Mouse (Mus musculus) brain, adult 2 months (tissue): ENCODE data around the gene Tanc1.
"Not testable (repeated sequence)": the region's sequence is repeated elsewhere in the genome, so short reads cannot be mapped to it uniquely, and the experiment has no call there.

Source experiments
- DNase-seq: peaks from one replicate; pipeline ENCODE4 v3.0.0; 2011; ENCODE audit warnings: low read depth, low spot score

The Tanc1 gene

GRCm38 (mm10) chr2:59828777-59829508 is 217.1 kb downstream of the Tanc1 start:
- peak; percentile 83 for DNase-seq

DNA sequence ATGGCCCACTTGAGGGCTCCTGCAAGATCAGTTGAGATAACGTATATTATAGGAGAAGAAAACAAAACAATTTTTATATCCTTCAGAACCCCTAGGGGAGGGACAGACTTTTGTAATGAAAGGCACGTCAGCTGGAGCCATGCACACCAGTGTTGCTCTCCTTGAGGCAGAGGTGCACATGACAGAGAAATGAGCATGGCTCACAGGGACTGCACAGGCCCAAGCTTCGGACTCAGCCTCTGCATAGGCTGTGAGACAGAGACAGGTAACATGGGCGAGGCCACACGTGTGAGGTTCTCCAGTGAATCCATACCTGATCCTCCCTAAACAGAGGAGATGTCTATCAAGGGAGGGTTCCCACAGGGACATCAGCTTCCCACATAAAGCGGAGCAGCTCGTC is 217.9 kb downstream of the Tanc1 start:
- DNase-seq: no peak

GRCm38 (mm10) chr2:59830151-59830550 is 218.3 kb downstream of the Tanc1 start:
- peak; percentile 70 for DNase-seq

- no peak for DNase-seq
These were observed 219.1 kb downstream of the Tanc1 start for GRCm38 (mm10) chr2:59830940-59831339.

- no peak for DNase-seq
These were observed 220.0 kb downstream of the Tanc1 start for GRCm38 (mm10) chr2:59831831-59832230.

DNA sequence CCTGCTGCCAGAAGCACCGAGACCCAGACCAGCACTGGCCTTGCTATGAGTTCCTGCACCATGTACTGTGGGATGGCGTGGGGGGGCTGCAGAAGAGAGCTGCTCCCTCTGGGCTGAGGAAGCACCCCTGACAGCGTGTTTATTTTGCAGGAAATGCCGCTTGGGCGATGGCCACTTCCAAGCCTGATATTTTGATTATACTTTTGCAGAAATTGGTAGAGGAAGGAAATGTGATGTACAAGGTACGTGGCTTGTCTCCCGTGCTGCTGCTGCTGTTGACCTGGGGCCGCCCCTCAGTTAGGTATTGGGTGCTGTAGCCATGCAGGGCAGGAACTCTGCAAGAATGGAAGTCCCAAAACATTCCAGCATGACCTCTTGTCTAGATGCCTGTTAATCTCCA is 227.0 kb downstream of the Tanc1 start:
- no peak for DNase-seq

- DNase-seq: no peak
These were observed 227.9 kb downstream of the Tanc1 start for GRCm38 (mm10) chr2:59839755-59840154.

DNA sequence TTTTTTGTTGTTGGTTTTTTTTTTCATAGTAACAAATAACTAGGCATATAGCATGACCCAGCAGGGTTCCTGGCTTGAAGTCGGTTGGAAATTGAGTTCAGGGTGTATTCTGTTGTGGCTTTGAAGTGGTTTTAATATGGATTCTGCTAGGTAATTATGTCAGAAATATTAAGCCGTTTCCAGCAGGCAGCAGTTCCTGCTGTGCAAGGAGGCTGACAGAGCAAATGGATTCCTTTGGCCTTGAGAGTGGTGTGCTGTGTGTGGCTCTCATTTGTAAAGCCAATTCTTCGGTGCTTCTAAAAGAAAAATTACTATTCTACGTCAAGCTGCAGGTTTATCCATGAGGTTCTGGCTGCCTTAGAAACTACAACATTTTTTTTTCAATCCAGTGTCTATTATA is 228.3 kb downstream of the Tanc1 start:
- peak; percentile 43 for DNase-seq

GRCm38 (mm10) chr2:59841189-59841939 is 229.5 kb downstream of the Tanc1 start:
- DNase-seq: no peak

DNA sequence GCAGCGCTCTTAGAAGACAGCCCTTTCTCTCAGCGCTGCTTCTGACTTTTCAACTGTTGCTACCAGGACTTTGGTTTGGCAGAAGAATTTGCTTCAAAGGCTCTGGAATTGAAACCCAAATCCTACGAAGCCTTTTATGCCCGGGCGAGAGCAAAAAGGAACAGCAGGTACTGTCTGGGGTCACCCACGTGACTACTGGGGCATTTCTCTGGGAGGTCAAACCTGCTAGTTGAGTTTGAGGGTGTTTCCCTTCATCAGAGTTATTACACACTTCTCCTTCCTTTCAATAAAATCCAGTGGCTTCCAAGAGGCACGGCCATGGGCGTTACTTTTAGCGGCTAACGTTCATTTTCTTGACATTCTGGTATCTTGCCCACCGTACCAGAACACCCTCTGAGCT is 230.1 kb downstream of the Tanc1 start:
- no peak for DNase-seq

DNA sequence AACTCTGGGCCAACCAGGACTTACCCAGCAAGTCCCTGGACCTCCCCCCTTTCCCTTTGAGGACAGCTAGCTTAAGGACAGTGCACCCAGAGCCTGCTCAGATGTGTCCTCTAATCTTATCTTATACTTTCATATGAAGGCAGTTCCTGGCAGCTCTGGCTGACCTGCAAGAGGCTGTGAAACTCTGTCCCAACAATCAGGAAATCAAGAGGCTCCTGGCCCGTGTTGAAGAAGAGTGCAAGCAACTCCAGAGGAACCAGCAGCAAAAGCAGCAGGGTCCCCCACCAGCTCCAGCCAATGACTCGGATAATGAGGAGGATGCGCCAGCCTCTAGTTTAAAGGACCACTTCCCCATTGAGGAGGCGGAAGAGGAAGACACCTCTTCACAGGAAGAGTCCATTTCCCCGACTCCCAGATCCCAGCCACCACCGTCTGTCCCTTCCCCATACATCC is 230.7 kb downstream of the Tanc1 start:
- no peak for DNase-seq

- DNase-seq: no peak
These were observed 231.3 kb downstream of the Tanc1 start for GRCm38 (mm10) chr2:59843156-59843555.

- no peak for DNase-seq
These were observed 232.0 kb downstream of the Tanc1 start for GRCm38 (mm10) chr2:59843848-59844247.

DNA sequence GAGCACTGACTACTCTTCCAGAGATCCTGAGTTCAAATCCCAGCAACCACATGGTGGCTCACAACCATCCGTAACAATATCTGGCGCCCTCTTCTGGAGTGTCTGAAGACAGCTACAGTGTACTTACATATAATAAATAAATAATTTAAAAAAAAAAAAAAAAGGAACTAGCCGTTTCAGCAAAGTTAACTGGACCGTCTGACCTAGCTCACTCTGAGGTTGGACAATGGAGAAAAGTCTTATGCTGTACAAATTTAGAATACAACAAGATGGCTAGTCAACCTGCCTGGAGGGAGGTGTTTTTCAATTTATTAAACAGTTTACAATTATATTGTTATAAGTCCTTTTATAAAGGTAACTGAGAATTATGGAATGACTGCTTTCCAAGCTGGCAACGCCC is 240.0 kb downstream of the Tanc1 start:
- DNase-seq: not testable (repeated sequence)

- DNase-seq: no peak
These were observed 241.1 kb downstream of the Tanc1 start for GRCm38 (mm10) chr2:59852916-59853315.

GRCm38 (mm10) chr2:59853543-59853942 is 241.7 kb downstream of the Tanc1 start:
- no peak for DNase-seq

- peak; percentile 52 for DNase-seq
These were observed 242.5 kb downstream of the Tanc1 start for GRCm38 (mm10) chr2:59854363-59854762.

GRCm38 (mm10) chr2:59862618-59863017 is 250.8 kb downstream of the Tanc1 start:
- DNase-seq: no peak

DNA sequence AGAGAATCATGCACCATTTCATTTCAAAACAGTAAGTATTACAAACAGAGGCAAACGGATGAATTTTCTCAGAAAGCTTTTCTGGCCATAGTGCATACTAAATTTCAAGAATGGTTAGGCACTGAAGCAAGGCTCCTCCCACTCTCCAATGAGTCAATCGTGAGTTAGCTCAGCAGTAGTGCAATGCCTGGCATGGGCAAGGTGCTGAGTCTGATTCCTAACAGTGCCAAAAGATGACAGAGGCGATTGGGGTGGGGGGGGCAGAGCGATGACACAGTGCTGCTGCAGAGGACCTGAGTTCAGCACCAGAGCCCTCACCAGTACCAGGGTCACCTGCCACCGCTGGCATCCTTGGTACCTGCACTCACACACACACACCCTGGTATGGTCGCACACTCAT is 258.7 kb downstream of the Tanc1 start:
- peak; percentile 46 for DNase-seq

GRCm38 (mm10) chr2:59876482-59876881 is 264.6 kb downstream of the Tanc1 start:
- no peak for DNase-seq

DNA sequence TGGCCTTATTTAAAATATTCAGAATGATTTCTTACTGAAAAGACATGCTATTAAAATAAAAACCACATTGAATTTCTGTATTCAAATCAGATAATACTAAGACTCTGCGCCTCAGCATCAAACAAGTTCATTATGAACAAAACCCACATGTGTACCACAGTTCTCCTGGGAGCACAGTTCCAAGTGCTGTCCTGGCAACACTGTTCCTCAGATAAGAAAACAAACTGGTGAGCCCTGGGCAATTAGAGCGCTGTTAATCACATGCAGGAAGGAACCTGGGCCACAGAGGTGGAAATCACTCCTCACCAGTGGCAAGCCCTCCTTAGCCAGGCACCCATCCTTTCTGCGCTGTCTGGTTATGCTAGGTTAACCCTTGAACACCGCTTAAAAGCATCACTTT is 265.5 kb downstream of the Tanc1 start:
- DNase-seq: no peak

GRCm38 (mm10) chr2:59878221-59878620 is 266.4 kb downstream of the Tanc1 start:
- no peak for DNase-seq

DNA sequence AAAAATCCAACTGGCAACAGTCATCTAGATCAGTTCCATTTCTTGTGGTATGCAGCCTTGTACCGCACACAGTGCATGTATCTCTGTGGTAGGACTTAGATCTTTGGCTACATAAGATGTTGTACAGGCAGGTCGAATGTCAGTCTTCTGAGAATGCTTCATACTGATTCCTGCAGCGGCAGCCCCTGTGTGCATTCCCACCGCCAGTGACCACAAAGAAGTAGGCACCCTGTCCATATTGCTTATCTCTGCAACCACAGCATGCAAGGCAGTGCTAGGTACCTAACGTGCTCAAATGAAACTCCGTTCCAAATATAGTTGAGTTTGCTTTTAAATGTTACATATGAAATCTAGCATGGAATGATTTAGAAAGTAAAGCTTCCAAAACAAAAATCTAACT is 269.6 kb downstream of the Tanc1 start:
- DNase-seq: no peak
